8 mouse cellular contexts compared by ENCODE assay signal in the genomic region with DNA sequence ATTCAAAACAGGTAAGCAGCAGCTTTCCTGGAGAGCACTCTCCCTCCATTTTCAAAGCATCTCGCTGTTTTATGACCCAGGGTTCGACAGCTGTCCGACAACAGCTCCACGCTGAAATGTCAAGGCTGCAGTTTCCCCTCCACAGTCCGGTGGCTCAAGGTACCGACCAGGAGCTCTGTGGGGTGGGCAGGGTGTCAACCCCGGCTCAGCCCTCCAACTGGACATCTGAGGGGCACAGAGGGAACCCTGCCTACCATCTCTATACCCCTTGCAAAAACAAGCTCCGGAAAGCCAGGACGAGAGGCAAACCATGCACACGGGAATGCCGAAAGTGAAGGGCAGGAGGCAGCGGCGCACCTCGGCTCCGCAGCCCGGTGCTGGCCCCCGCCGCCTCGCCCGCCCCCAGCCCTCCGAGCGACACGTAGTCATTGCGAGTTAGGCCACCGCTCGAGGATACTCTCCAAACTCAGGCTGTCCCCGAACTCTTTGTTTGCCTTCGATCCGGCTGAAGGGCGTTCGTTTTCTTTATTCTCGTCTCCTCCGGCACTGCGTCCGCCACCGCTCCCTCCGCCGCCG. TPM values are rescaled to one million over a fixed set of nuclear protein-coding genes. Genes with fewer than 3 reads are reported as not detected.
DNase-seq lines count a peak whose midpoint lies in the region; ATAC-seq and TF ChIP-seq lines count a peak whose summit lies in the region.

No protein-coding gene starts in this region.

- no peak for TF ChIP-seq CTCF in lung, embryonic 14.5 days (IDR thresholded peaks at IDR 0.05; ENCODE audit: low read depth)

- intact Hi-C loops in left cerebral cortex, postnatal 25 days (cut with DNase I), result loop anchor here (2.0 kb wide), 1 partner anchor 33 kb away; the partner anchor contains the start of gene Exoc7

- DNase-seq in lung, embryonic 14.5 days, result no peak
- DNase-seq in lung, postnatal 4 days, result no peak
- DNase-seq in left cerebral cortex, postnatal 25 days (ENCODE audit: low spot score in 2 of 2), result no peak
- DNase-seq in adrenal gland, postnatal 25 days, result no peak
- DNase-seq in spleen, adult 18-20 months, result no peak

- peak; percentile 32; the same call in 1 of the 2 replicates for ATAC-seq in lung, embryonic 14.5 days (ENCODE audit: insufficient read depth)
- ATAC-seq in embryonic facial prominence, embryonic 13.5 days (ENCODE audit: insufficient number of reproducible peaks, insufficient read depth, low FRiP score, low TSS enrichment, low read depth), result peak; percentile 44; the same call in 1 of the 2 replicates
- peak; percentile 63 for ATAC-seq in intestine, embryonic 15.5 days
- ATAC-seq in neural tube, embryonic 13.5 days (ENCODE audit: low read depth), result peak; percentile 55

- WGBS in lung, embryonic 14.5 days, result under 1% methylated on average over 39 of the region's 39 CpGs
- under 1% methylated on average over 39 of the region's 39 CpGs for WGBS in embryonic facial prominence, embryonic 13.5 days
- WGBS in intestine, embryonic 15.5 days, result under 1% methylated on average over 39 of the region's 39 CpGs
- under 1% methylated on average over 39 of the region's 39 CpGs for WGBS in neural tube, embryonic 13.5 days

- H3K4me3 ChIP-seq in lung, embryonic 14.5 days (ENCODE audit: low read depth, low read length), result peak overlapping the region; percentile 97
- peak overlapping the region; percentile 99 for H3K4me3 ChIP-seq in embryonic facial prominence, embryonic 13.5 days
- peak overlapping the region; percentile 92 for H3K4me3 ChIP-seq in intestine, embryonic 15.5 days (replicated peaks)
- peak overlapping the region; percentile 89 for H3K4me3 ChIP-seq in neural tube, embryonic 13.5 days

- H3K27me3 ChIP-seq in lung, embryonic 14.5 days (ENCODE audit: insufficient read depth, low read length), result no peaks in the 10 kb centered on the region
- H3K27me3 ChIP-seq in embryonic facial prominence, embryonic 13.5 days, result no peaks in the 10 kb centered on the region
- no peaks in the 10 kb centered on the region for H3K27me3 ChIP-seq in intestine, embryonic 15.5 days (replicated peaks)
- no peaks in the 10 kb centered on the region for H3K27me3 ChIP-seq in neural tube, embryonic 13.5 days

- H3K9ac ChIP-seq in lung, embryonic 14.5 days, result peak overlapping the region; percentile 92
- H3K9ac ChIP-seq in embryonic facial prominence, embryonic 13.5 days, result peak overlapping the region; percentile 98
- H3K9ac ChIP-seq in intestine, embryonic 15.5 days, result peak overlapping the region; percentile 89
- peak overlapping the region; percentile 94 for H3K9ac ChIP-seq in neural tube, embryonic 13.5 days

- no peaks in the 10 kb centered on the region for H3K9me3 ChIP-seq in lung, embryonic 14.5 days (ENCODE audit: low read depth, low read length)
- no peaks in the 10 kb centered on the region for H3K9me3 ChIP-seq in embryonic facial prominence, embryonic 13.5 days
- no peaks in the 10 kb centered on the region for H3K9me3 ChIP-seq in intestine, embryonic 15.5 days
- H3K9me3 ChIP-seq in neural tube, embryonic 13.5 days, result no peaks in the 10 kb centered on the region

- peaks cover 11% of the 10 kb centered on the region for H3K4me1 ChIP-seq in lung, embryonic 14.5 days (ENCODE audit: insufficient read depth)
- H3K4me1 ChIP-seq in embryonic facial prominence, embryonic 13.5 days, result peaks cover 34% of the 10 kb centered on the region
- H3K4me1 ChIP-seq in intestine, embryonic 15.5 days (replicated peaks), result peaks cover 12% of the 10 kb centered on the region
- H3K4me1 ChIP-seq in neural tube, embryonic 13.5 days (replicated peaks), result peaks cover 43% of the 10 kb centered on the region

- peak overlapping the region; percentile 90; the same call in 1 of the 2 replicates for H3K27ac ChIP-seq in lung, embryonic 14.5 days (ENCODE audit: low read depth)
- H3K27ac ChIP-seq in embryonic facial prominence, embryonic 13.5 days, result peak overlapping the region; percentile 91
- peak overlapping the region; percentile 94 for H3K27ac ChIP-seq in intestine, embryonic 15.5 days
- H3K27ac ChIP-seq in neural tube, embryonic 13.5 days (replicated peaks), result peak overlapping the region; percentile 91

- H3K36me3 ChIP-seq in lung, embryonic 14.5 days (ENCODE audit: insufficient read depth), result peaks cover 39% of the 10 kb centered on the region
- H3K36me3 ChIP-seq in embryonic facial prominence, embryonic 13.5 days, result peaks cover 33% of the 10 kb centered on the region
- peaks cover 7% of the 10 kb centered on the region; the same call in 1 of the 2 replicates for H3K36me3 ChIP-seq in intestine, embryonic 15.5 days
- peaks cover 32% of the 10 kb centered on the region for H3K36me3 ChIP-seq in neural tube, embryonic 13.5 days

- peak overlapping the region; percentile 85 for H3K4me2 ChIP-seq in lung, embryonic 14.5 days
- peak overlapping the region; percentile 65 for H3K4me2 ChIP-seq in embryonic facial prominence, embryonic 13.5 days
- peak overlapping the region; percentile 54 for H3K4me2 ChIP-seq in intestine, embryonic 15.5 days (replicated peaks)
- peak overlapping the region; percentile 96 for H3K4me2 ChIP-seq in neural tube, embryonic 13.5 days

RNA-seq across cellular contexts. Expression of gene Srp68, which starts 0.5 kb away (rescaled TPM):
- 85.7 and 89.8 TPM in 2 replicates for polyA plus RNA-seq in lung, embryonic 14.5 days (2014; fragmentation: Nextera tagmentation; extraction: Ambion mirVana)
- 95.2 and 97.5 TPM in 2 replicates for polyA plus RNA-seq in embryonic facial prominence, embryonic 13.5 days (2015; fragmentation: Nextera tagmentation; extraction: Ambion mirVana)
- 95.2 and 96.7 TPM in 2 replicates for polyA plus RNA-seq in intestine, embryonic 15.5 days (2015; fragmentation: Nextera tagmentation; extraction: Ambion mirVana)
- polyA plus RNA-seq in neural tube, embryonic 13.5 days (2015; fragmentation: Nextera tagmentation; extraction: Ambion mirVana), result 64.0 and 64.4 TPM in 2 replicates
- 10 to 100 TPM; 65.8 to 69.8 TPM for total RNA-seq in left cerebral cortex, postnatal 25 days (2021)
- total RNA-seq in adrenal gland, postnatal 25 days (2021), result 68.1 and 70.9 TPM in 2 replicates

RNA-seq across cellular contexts. Expression of gene Galr2, which starts 7.2 kb away (rescaled TPM):
- 0.11 TPM in 1 of 2 replicates, not detected in the other for polyA plus RNA-seq in lung, embryonic 14.5 days (2014; fragmentation: Nextera tagmentation; extraction: Ambion mirVana)
- polyA plus RNA-seq in embryonic facial prominence, embryonic 13.5 days (2015; fragmentation: Nextera tagmentation; extraction: Ambion mirVana), result 0.18 TPM in 1 of 2 replicates, not detected in the other
- 0.19 and 0.21 TPM in 2 replicates for polyA plus RNA-seq in intestine, embryonic 15.5 days (2015; fragmentation: Nextera tagmentation; extraction: Ambion mirVana)
- polyA plus RNA-seq in neural tube, embryonic 13.5 days (2015; fragmentation: Nextera tagmentation; extraction: Ambion mirVana), result 1.1 and 1.2 TPM in 2 replicates
- total RNA-seq in left cerebral cortex, postnatal 25 days (2021), result not detected
- total RNA-seq in adrenal gland, postnatal 25 days (2021), result not detected in 2 replicates

RNA-seq across cellular contexts. Expression of gene Exoc7, which starts 33.5 kb away (rescaled TPM):
- polyA plus RNA-seq in lung, embryonic 14.5 days (2014; fragmentation: Nextera tagmentation; extraction: Ambion mirVana), result 63.7 and 68.4 TPM in 2 replicates
- polyA plus RNA-seq in embryonic facial prominence, embryonic 13.5 days (2015; fragmentation: Nextera tagmentation; extraction: Ambion mirVana), result 71.7 and 79.4 TPM in 2 replicates
- polyA plus RNA-seq in intestine, embryonic 15.5 days (2015; fragmentation: Nextera tagmentation; extraction: Ambion mirVana), result 52.1 and 52.5 TPM in 2 replicates
- polyA plus RNA-seq in neural tube, embryonic 13.5 days (2015; fragmentation: Nextera tagmentation; extraction: Ambion mirVana), result 81.5 and 88.7 TPM in 2 replicates
- 10 to 100 TPM; 95.7 to 97.4 TPM for total RNA-seq in left cerebral cortex, postnatal 25 days (2021)
- 53.6 and 77.1 TPM in 2 replicates for total RNA-seq in adrenal gland, postnatal 25 days (2021)

RNA-seq across cellular contexts. Expression of gene Evpl, which starts 35.7 kb away (rescaled TPM):
- 4.4 and 4.8 TPM in 2 replicates for polyA plus RNA-seq in lung, embryonic 14.5 days (2014; fragmentation: Nextera tagmentation; extraction: Ambion mirVana)
- 4.8 and 5.1 TPM in 2 replicates for polyA plus RNA-seq in embryonic facial prominence, embryonic 13.5 days (2015; fragmentation: Nextera tagmentation; extraction: Ambion mirVana)
- 3.3 and 3.4 TPM in 2 replicates for polyA plus RNA-seq in intestine, embryonic 15.5 days (2015; fragmentation: Nextera tagmentation; extraction: Ambion mirVana)
- 0.59 and 0.73 TPM in 2 replicates for polyA plus RNA-seq in neural tube, embryonic 13.5 days (2015; fragmentation: Nextera tagmentation; extraction: Ambion mirVana)
- total RNA-seq in left cerebral cortex, postnatal 25 days (2021), result 1 to 10 TPM in 1 of 2 experiments, under 1 TPM in 1; 0.92 to 1.1 TPM
- 1.00 and 1.5 TPM in 2 replicates for total RNA-seq in adrenal gland, postnatal 25 days (2021)
